Mouse (Mus musculus) cerebral cortex, adult 2 months (tissue): ENCODE results near the gene Pigq.

Experiments used
- WGBS: fragments of 180-500 bp; shearing (Covaris S2); methylation state at CpG from one replicate; pipeline ENCODE4 v1.1.7; 2018; 5-methylcytosine and 5-hydroxymethylcytosine counted together

Pigq gene

GRCm38 (mm10) chr17:25925348-25925747, 19.4 kb downstream of the Pigq start:
- WGBS: 62% methylated on average over 2 of the region's 2 CpGs

GRCm38 (mm10) chr17:25922120-25922519, 22.6 kb downstream of the Pigq start:
- 64% methylated on average over 5 of the region's 5 CpGs for WGBS

- under 1% methylated on average over 40 of the region's 40 CpGs for WGBS
Measured at GRCm38 (mm10) chr17:25919786-25920642, 24.7 kb downstream of the Pigq start.

- WGBS: 1% methylated on average over 70 of the region's 78 CpGs
Measured at GRCm38 (mm10) chr17:25919144-25919785, 25.5 kb downstream of the Pigq start, which contains the start of gene Rab40c. Gene Rab40c (minus strand): TSS chr17:25919727.

GRCm38 (mm10) chr17:25918037-25918750, 26.5 kb downstream of the Pigq start:
- 46% methylated on average over 9 of the region's 9 CpGs for WGBS

DNA sequence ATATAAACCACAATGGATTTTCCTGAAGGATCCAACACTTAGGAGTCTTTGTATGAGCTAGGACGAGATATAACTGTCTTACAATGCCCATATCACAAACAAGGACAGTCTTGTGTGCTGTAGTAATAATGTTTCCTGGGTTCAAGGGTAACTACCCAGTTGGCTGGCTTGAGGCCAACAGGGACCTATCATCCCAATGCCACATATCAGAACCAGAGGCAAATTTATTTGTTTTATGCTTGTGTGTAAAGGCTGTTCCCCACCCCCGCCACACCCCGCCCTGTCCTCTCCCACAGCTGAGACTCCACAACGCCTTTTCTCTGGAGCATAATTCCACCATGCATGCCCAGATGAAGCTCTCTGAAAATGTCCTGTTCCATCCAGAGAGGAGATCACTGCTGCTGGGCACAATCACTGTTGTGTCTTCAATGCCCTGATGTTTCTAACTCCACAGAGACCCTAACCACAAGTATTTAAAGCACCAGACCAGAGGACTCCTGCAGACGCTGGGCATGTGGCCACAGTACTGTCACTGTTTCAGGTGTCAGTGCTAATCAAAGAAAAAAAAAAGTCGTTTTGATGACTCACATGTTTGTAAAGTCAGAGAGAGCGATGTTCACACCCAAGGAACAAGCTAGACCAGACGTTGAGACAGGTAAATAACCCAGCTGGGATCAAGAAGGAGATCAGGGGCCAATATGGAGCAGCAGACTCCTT, 27.6 kb downstream of the Pigq start:
- 57% methylated on average over 8 of the region's 8 CpGs for WGBS

- 39% methylated on average over 4 of the region's 4 CpGs for WGBS
Measured at GRCm38 (mm10) chr17:25914295-25914694, 30.4 kb downstream of the Pigq start.

DNA sequence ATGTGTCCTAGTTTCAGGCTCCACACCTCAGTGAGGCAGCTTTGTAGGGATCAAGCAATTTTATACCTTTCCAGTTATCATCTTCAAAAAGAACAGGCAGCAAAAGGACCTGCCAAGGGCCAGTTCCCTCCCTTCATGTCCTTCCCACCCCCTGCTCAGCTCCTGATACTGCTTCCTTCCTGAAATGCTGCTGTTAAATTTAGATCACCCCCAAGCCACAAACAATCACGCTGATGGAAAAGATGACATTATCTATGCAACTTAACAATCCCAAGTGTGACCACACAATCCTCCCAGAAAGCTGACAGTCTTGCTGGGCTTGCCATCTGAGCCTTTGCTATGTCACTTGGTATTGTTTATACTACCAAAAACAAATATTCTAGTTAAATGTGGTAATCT, 30.9 kb downstream of the Pigq start:
- 24% methylated on average over 1 of the region's 1 CpGs for WGBS

- WGBS: 39% methylated on average over 14 of the region's 14 CpGs
Measured at GRCm38 (mm10) chr17:25913186-25913876, 31.4 kb downstream of the Pigq start.

GRCm38 (mm10) chr17:25911816-25912215, 32.9 kb downstream of the Pigq start:
- WGBS: 65% methylated on average over 4 of the region's 4 CpGs

DNA sequence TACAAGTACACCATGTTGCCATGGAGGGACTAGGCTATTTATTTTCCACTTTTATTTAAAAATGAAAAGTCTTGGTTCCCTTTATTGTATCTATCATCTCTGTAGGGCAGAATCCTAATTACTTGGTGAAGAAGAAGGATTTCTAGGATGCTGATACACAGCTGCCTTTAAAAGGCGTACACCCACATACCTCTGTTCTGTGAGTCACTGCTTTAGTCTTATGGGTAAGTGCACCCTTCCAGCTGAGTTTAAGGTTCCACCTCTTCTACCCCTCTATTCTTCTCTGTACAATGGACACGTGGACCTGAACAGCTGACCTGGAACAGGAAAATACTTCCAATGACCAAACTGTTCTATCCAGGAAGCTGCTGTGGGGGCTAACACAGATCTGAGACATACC, 37.1 kb downstream of the Pigq start:
- WGBS: 49% methylated on average over 2 of the region's 2 CpGs

- WGBS: 78% methylated on average over 3 of the region's 3 CpGs
Measured at GRCm38 (mm10) chr17:25903061-25903460, 41.7 kb downstream of the Pigq start.

GRCm38 (mm10) chr17:25900193-25900592, 44.5 kb downstream of the Pigq start:
- 89% methylated on average over 1 of the region's 1 CpGs for WGBS

DNA sequence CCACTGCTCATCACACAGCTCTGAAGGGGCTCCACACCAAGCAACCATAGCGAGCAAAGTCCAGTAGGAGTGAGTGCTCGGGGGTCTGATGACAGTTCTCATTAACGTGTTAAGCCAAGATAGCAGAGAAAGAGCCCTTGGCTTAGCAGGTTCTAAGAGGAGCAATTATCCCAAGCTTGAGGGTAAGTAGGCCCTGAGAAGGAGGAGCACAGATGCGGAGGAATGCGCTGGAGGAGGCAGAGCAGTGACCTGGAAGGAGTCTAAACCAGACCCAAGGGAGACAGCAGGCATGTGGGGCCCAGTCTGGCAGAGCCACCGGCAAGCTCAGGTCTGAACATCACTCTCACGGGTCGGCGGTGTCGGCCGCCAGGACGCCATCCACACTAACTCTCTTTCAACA, 48.8 kb downstream of the Pigq start:
- 71% methylated on average over 12 of the region's 12 CpGs for WGBS

DNA sequence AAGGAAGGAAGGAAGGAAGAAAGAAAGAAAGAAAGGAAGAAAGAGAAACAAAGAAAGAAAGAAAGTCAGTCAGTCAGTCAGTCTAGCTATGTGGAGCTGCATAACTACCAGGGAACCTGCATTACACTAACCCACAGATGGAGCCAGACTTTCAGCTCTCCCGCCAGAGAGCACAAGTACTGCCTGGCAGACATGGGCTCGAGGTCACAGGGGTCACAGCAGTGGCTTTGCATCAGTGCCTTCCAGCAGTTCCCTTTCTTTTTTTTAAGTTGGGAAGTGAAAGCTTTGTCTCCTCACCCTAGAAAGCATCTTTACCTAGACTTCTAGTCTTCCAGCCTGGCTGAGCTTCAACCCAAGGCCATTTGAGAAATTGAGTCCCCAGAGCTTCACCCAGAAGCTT, 49.3 kb downstream of the Pigq start:
- WGBS: 50% methylated on average over 2 of the region's 2 CpGs

- WGBS: 40% methylated on average over 2 of the region's 2 CpGs
Measured at GRCm38 (mm10) chr17:25893975-25894617, 50.6 kb downstream of the Pigq start.

DNA sequence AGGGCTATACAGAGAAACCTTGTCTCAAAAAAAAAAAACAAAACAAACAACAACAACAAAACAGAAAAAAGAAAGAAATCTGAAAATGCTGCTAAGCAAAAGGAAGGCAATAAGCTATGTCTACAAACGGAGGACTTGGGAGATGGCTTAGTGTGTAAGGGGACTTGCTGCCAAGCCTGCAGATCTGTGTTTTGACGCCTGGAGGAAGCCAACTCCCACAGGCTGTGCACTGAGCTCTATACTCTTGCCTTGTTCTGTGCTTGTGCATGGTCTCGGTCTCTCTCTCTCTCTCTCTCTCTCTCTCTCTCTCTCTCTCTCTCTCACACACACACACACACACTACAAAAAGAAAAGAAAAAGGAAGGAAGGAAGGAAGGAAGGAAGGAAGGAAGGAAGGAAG, 55.9 kb downstream of the Pigq start:
- 30% methylated on average over 3 of the region's 3 CpGs for WGBS

DNA sequence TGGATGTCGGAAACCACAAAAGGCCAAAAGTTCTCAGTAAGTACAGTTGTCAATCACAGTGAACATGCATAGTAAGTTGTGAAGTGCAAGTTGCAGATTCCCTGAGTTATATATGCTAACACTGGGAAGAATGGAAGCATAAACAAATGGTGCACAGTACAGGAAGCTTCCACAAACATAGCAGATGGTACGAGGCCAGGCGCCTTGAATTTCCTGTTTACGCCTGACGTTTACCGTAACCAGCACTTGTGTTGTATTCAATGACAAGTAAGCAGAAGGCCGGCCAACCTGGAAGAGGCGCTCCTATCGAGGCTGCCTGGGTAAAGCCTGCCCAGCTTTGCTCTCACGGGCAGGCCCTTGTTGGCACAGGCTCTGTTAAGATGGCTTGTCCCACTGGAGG, 57.3 kb downstream of the Pigq start:
- WGBS: 66% methylated on average over 10 of the region's 10 CpGs

- 50% methylated on average over 4 of the region's 4 CpGs for WGBS
Measured at GRCm38 (mm10) chr17:25885636-25886035, 59.1 kb downstream of the Pigq start.

DNA sequence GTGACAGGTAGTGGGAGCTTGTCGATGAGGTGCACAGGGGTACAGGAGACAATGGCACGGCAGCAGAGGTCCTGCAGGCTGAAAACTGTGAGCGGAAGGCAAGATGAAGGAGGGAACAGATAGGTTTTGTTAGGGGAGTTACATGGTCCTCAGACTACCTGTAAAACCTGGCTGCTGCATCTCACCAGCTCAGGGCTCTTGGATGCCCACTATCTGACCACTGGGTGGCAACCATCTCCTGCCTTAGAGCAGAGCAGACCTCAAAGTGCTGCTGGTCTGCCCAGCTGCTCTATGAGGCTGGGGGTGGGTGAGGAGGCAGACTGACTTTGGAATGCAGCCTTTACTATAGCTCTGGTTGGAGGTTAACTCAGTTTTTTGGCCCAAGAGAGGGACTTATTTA, 60.9 kb downstream of the Pigq start:
- WGBS: 91% methylated on average over 3 of the region's 3 CpGs

DNA sequence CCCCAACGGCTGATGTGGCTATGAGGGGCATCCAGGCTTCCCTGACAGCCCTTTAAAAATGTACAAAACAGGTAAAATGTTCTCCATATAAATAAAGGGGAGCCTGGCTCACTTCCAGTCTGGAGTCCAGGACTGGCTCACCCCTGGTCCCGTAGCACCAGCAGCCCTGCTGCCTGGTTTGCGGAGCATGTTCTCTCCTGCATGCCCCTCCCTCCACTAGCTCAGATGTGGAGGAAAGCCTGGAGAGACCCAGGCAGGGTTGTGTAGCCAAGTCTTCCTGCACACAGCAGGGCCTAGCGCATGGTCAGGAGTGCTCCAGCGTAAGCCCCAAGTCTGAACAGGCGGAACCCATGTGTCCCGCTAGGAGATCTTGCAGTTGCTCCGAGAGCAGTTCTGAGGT, 61.5 kb downstream of the Pigq start:
- WGBS: 80% methylated on average over 8 of the region's 8 CpGs
